Mouse (Mus musculus) adrenal gland, postnatal 10 days (tissue): ENCODE data around the gene Kansl1l. TPM values are rescaled to one million over a fixed set of nuclear protein-coding genes. Genes with fewer than 3 reads are reported as not detected.

Experiments used
- DNase-seq: peaks from one replicate; pipeline ENCODE4 v3.0.0; 2021; ENCODE audit warnings: mixed read lengths
- total RNA-seq, 2 experiments: library from RNA; stranded (reverse); gene quantifications; 2 replicates each; pipeline ENCODE4 v1.2.3; 2021

Kansl1l gene
- total RNA-seq, 2 experiments from 2014 or later, result 19.2 to 22.7 TPM

GRCm38 (mm10) chr1:66817865-66818315, 528 bp upstream of the Kansl1l start:
- no peak for DNase-seq

- peak; percentile 98 for DNase-seq
Measured at GRCm38 (mm10) chr1:66816837-66817452, 417 bp downstream of the Kansl1l start.

GRCm38 (mm10) chr1:66815941-66816777, 1.2 kb downstream of the Kansl1l start:
- peak; percentile 76 for DNase-seq

GRCm38 (mm10) chr1:66814756-66815155, 2.6 kb downstream of the Kansl1l start:
- no peak for DNase-seq

DNA sequence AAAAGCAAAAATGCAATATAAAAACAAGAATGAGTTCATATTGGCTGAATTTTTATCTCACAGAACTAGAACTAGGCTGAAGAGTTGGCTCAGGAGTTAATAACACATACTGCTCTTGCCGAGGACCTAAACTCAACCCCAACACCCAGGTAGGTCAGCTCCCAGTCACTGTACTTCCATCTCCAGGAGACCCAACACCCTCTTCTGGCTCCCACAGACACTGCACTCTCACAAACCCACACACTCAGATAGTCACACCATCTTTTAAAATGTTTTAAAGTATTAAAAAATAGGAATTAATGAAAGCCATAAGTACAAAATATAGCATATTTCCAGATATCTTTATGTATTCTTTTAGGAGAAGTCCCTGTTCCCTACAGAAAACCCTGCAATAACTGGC, 4.2 kb downstream of the Kansl1l start:
- DNase-seq, result no peak

DNA sequence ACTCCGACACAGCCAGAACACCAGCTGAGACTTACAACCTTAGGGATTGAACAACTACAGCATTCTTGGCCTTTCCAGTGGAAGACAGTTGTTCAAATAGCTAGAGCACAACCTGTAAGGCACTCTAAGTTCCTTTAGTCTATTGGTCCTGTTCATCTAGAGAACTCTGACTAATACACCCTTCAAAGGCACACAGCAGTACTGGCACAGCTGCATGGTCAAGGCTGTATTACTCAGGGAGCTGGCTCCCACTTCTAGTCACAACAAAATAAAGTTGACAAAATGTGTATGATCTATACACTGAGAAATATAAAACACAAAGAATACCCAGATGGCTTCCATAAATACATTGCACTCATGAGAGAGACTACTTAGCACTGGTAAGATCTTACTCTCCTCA, 10.5 kb downstream of the Kansl1l start:
- peak; percentile 42 for DNase-seq

- DNase-seq, result no peak
Measured at GRCm38 (mm10) chr1:66805408-66805807, 12.0 kb downstream of the Kansl1l start.

- DNase-seq, result no peak
Measured at GRCm38 (mm10) chr1:66804710-66805109, 12.7 kb downstream of the Kansl1l start.

GRCm38 (mm10) chr1:66797962-66798361, 19.4 kb downstream of the Kansl1l start:
- DNase-seq, result no peak

GRCm38 (mm10) chr1:66792838-66793466, 24.4 kb downstream of the Kansl1l start:
- no peak for DNase-seq

- no peak for DNase-seq
Measured at GRCm38 (mm10) chr1:66782296-66782695, 35.1 kb downstream of the Kansl1l start.

DNA sequence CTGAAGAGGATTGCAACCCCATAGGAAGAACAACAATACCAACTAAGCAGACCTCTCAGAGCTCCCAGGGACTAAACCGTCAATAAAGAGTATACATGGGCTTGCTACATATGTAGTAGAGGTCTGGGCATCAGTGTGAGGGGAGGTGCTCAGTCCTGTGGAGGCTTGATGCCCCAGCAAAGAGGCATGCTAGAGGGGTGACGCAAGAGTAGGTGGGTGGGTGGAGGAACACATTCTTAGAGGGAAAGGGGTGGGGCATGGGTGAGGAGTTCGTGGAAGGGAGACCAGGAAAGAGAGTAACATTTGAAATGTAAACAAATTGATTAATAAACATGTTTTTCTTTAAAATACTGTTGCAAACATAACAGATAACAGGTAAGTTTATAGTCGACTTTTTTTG, 36.3 kb downstream of the Kansl1l start:
- DNase-seq, result no peak

DNA sequence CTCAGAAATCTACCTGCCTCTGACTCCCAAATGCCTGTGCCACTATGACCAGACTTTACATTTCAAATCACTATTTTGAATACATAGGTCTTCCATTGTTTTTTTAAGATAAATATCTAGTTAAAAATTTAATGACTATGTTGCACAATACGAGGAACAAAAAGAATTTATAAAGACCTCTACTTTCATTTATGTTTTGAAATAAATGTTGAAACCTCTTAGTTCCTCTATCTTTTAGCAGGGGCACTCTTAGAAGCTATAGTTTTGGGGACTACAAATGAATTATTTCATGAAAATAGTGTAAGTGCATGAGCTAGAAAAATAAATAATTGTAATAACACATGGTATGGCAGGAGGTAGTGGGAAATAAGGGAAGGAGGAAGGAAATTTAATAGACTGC, 38.6 kb downstream of the Kansl1l start:
- DNase-seq, result no peak

DNA sequence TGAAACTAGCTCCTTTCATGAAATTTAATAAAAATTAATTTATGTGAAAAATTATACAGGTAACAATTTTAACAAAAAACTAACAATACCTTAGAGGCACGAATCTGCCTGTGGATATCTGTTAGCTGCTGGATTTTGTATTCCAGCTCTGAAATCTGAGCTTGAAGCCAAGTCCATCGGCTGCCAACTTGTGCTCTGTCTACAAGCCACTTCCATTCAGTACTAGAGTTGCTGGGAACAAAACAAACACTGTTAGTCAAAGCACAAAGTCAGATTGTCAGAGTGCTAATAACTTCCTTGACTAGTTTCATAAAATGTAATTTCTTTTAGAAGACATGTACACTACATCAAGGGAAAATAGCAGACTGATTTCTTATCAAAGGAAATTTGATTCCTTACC, 39.5 kb downstream of the Kansl1l start:
- DNase-seq, result peak; percentile 23

GRCm38 (mm10) chr1:66768764-66769163, 48.6 kb downstream of the Kansl1l start:
- no peak for DNase-seq

GRCm38 (mm10) chr1:66730581-66730980, 86.8 kb downstream of the Kansl1l start:
- DNase-seq, result no peak

DNA sequence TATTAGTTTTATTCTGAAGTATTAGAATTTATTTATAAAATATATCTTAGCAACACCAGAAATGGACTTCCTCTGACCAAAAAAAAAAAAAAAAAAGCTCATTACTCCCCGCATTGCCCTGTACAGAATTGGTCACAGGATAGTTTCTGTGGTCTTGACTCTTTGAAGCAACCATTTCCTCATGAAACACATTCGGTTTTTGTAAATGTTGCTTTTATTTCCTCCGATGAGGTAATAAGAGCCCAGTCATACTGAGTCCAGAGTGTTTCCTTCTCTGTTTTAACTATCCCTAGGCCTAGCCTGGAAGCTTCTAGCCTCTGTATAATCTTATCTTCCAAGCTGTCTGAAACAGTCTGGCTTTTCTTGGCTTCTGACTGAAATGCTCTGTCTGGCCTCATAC, 104.5 kb downstream of the Kansl1l start:
- DNase-seq, result no peak

GRCm38 (mm10) chr1:66704523-66704922, 112.8 kb downstream of the Kansl1l start:
- no peak for DNase-seq

DNA sequence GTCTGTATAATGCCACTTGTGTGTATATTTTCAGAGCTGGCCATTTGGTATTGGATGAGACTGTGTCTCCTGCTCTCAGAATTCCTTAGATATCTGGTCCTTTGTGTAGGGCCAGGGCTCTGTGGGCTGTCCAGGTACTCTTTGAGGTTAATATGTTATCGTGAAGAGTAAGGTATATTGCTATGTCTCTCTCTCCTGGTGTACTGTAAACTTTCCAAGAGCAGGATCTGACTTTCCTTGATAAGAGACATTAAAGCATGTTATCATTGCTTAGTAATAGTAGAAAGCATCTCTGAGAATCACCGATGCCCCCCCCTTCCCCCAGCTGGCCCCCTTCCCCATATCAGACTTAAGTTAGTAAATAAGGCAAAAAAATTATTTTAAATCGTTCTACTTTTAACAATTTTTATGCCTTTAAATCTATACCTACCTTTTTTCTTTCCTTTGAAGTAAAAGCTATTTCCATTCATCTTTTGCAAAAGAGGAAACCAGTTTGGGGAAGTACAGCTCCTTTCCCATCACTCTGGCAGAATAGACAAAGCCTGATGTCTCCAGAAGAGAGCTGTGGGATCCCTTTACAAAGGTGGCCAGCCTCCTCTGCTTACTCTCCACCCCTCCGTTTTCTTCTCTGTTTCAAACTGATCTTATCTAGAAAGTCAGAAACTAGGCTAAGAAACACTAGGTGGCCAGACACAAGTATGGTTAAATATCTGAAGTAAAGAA, 114.6 kb downstream of the Kansl1l start:
- DNase-seq, result no peak

- DNase-seq, result no peak
Measured at GRCm38 (mm10) chr1:66701576-66701940, 115.8 kb downstream of the Kansl1l start.

DNA sequence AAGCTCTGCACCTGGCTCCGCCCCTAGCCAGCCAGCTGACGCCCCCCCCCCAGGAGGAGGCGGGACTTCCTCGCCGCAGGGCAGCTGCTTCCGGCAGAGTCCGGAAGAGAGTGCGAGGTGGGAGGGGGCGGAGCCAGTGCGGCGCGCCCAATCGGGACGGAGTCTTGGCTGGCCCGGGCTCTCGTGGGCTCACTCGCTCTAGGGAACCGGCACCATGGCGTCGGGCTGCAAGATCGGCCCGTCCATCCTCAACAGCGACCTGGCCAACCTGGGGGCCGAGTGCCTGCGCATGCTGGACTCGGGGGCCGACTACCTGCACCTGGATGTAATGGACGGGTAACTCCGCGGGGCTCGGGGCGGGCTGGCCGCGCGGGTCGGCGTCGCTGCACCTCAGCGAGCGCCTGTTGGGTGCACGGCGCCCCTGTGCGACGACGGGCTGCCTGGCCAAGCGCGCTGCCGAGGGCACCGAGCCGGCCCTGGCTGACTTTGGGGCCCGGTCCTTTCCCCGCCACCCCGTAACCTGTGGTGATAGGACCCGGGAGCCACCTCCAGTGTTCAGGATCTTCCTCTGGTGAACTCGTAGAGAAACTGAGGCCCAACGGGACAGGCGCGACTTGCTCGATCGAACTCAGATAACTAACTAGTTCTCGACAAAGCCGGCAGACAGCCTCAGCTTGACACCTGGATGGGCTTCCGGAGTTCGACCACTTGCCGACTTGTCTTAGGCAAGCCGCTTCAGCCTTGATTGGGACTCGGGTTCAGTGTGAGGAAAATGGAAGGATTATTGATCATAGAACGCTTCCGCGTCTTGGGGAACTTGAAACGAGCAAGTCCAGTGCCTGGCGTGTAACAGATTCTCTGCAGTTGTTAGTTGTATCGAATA, 116.4 kb downstream of the Kansl1l start, which contains the start of gene Rpe:
Rpe (plus strand) TSS at position 139 of the 883 bp plus-strand sequence.
- peak; percentile 97 for DNase-seq
